Mouse (Mus musculus): ENCODE data around the gene Fkbp9. TPM values are rescaled to one million over a fixed set of nuclear protein-coding genes. Genes with fewer than 3 reads are reported as not detected.

Fkbp9 gene
- polyA plus RNA-seq, 1 experiment = 15.3 TPM

GRCm38 (mm10) chr6:56797311-56798151 lies 34.3 kb upstream of the Fkbp9 start, which contains the start of gene Kbtbd2:
Gene Kbtbd2, minus strand, starts transcription at chr6:56797813.
- no peaks in the 10 kb centered on the region; the same call in 1 of the 2 replicates for H3K4me1 ChIP-seq (ENCODE audit: control insufficient read depth, insufficient read depth, low read length)
- WGBS = 2% methylated on average over 98 of the region's 98 CpGs
- H3K4me3 ChIP-seq (replicated peaks; ENCODE audit: control insufficient read depth, low read depth, low read length) = peak within 1 kb of the TSS; percentile 94
- peak; percentile 80; the same call in 1 of the 2 replicates for TF ChIP-seq POLR2A (IDR thresholded peaks at IDR 0.05; ENCODE audit: borderline replicate concordance, control insufficient read depth, low read depth, low read length)
- no peak for TF ChIP-seq CTCF (IDR thresholded peaks at IDR 0.05; ENCODE audit: control insufficient read depth, insufficient read depth, low read length)
- peak within 1 kb of the TSS; percentile 100 for H3K27ac ChIP-seq (ENCODE audit: control insufficient read depth, insufficient read depth, low read depth, low read length, poor library complexity)

DNA sequence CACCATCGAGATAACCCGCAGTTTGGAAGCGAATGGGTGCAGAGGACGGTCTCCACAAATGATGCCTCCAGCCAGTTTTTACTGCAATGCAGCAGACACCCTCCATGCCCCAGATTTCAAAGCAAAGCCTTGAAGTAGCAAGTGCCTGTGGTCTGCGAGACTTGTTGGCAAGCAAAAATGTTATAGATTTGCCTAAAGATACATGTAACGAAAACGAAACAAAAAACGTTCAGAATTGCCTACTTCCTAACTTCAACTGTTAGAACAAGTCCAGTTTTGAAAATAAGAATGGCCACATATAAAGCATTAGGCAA lies 33.8 kb upstream of the Fkbp9 start:
- WGBS = under 1% methylated on average over 8 of the region's 8 CpGs
- Histone ChIP-seq H3K4me3 (replicated peaks; ENCODE audit: control insufficient read depth, low read depth, low read length) (peak overlapping the region; percentile 94), H3K4me1 (ENCODE audit: control insufficient read depth, insufficient read depth, low read length) (no peaks in the 10 kb centered on the region; the same call in 1 of the 2 replicates), H3K27ac (ENCODE audit: control insufficient read depth, insufficient read depth, low read depth, low read length, poor library complexity) (peak overlapping the region; percentile 100)
- no peak for TF ChIP-seq POLR2A (IDR thresholded peaks at IDR 0.05; ENCODE audit: borderline replicate concordance, control insufficient read depth, low read depth, low read length)
- no peak for TF ChIP-seq CTCF (IDR thresholded peaks at IDR 0.05; ENCODE audit: control insufficient read depth, insufficient read depth, low read length)

DNA sequence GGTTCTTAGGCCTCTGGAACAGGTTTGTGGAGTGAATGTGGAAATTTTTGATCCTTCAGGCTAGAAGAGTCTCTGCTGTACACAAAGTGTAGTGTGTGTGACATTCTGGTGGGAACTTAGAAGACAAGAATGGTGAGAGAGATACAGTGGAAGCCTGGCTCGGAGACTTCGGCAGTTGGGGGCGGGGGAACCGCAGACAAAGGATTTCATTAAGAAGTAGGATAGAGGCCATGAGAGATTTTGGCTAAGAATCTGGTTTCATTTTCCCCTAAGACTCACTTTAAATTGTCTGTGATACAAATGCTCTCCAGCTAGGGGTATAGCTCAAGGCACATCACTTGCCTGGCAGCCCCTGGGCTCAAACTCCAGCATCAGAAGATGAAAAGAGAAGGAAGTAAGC lies 26.8 kb upstream of the Fkbp9 start:
- H3K4me1 ChIP-seq (ENCODE audit: control insufficient read depth, insufficient read depth, low read length) = no peaks in the 10 kb centered on the region
- no peak overlapping the region for H3K4me3 ChIP-seq (replicated peaks; ENCODE audit: control insufficient read depth, low read depth, low read length)
- TF ChIP-seq POLR2A (IDR thresholded peaks at IDR 0.05; ENCODE audit: borderline replicate concordance, control insufficient read depth, low read depth, low read length) = no peak
- TF ChIP-seq CTCF (IDR thresholded peaks at IDR 0.05; ENCODE audit: control insufficient read depth, insufficient read depth, low read length) = no peak
- WGBS = 94% methylated on average over 4 of the region's 4 CpGs
- no peak overlapping the region for H3K27ac ChIP-seq (ENCODE audit: control insufficient read depth, insufficient read depth, low read depth, low read length, poor library complexity)

- TF ChIP-seq CTCF (IDR thresholded peaks at IDR 0.05; ENCODE audit: control insufficient read depth, insufficient read depth, low read length) = no peak
- no peak for TF ChIP-seq POLR2A (IDR thresholded peaks at IDR 0.05; ENCODE audit: borderline replicate concordance, control insufficient read depth, low read depth, low read length)
- H3K27ac ChIP-seq (ENCODE audit: control insufficient read depth, insufficient read depth, low read depth, low read length, poor library complexity) = no peak overlapping the region
- 64% methylated on average over 2 of the region's 2 CpGs for WGBS
These were observed 25.7 kb upstream of the Fkbp9 start for GRCm38 (mm10) chr6:56806195-56806594.

DNA sequence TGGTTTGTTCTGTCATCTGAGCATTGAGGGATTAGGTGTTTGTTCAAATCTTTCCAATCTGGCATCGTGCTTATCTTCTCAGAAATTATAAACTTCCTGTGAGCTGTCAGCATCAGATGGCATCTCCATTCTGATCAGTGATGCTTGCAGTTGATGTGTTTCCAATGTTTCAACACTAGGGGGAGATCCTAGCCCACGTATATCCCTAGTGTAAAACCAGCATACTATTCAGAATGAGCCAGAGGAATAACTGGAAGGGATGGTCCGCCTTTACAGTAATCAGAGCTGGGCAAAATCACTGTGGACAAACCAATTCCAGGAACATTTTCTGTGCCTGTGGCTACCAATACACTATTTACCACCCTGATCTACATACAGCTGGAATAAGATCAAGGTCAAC lies 23.2 kb upstream of the Fkbp9 start:
- Histone ChIP-seq H3K27ac (ENCODE audit: control insufficient read depth, insufficient read depth, low read depth, low read length, poor library complexity) (no peak overlapping the region), H3K4me3 (replicated peaks; ENCODE audit: control insufficient read depth, low read depth, low read length) (no peak overlapping the region), H3K4me1 (ENCODE audit: control insufficient read depth, insufficient read depth, low read length) (no peaks in the 10 kb centered on the region)
- WGBS = 6% methylated on average over 3 of the region's 3 CpGs
- peak; percentile 36; the same call in 1 of the 2 replicates for TF ChIP-seq CTCF (IDR thresholded peaks at IDR 0.05; ENCODE audit: control insufficient read depth, insufficient read depth, low read length)
- no peak for TF ChIP-seq POLR2A (IDR thresholded peaks at IDR 0.05; ENCODE audit: borderline replicate concordance, control insufficient read depth, low read depth, low read length)

More at GRCm38 (mm10) chr6:56806195-56806594, 25.7 kb upstream of the Fkbp9 start:
- Histone ChIP-seq H3K4me3 (replicated peaks; ENCODE audit: control insufficient read depth, low read depth, low read length) (no peak overlapping the region), H3K4me1 (ENCODE audit: control insufficient read depth, insufficient read depth, low read length) (no peaks in the 10 kb centered on the region)

DNA sequence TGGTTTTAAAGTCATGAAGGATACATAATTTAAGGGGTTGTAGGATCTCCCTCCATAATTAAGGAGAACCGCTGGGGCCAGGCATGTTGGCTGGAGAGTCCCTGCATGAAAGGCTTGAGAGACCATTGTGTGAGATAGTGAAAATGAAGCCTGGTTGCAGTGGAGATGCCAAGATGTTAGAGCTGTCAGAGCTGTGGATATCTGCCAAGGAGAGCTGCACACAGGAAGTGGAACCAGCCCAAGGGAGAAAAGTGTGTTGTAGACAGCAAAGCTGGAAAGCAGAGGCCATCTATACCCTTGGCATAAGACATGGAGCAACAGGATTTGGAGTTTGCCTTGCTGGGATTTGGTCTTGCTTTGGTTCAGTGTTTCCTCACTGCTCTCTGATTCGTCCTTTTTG lies 18.5 kb upstream of the Fkbp9 start:
- 80% methylated on average over 2 of the region's 2 CpGs for WGBS
- Histone ChIP-seq H3K4me1 (ENCODE audit: control insufficient read depth, insufficient read depth, low read length) (no peaks in the 10 kb centered on the region), H3K4me3 (replicated peaks; ENCODE audit: control insufficient read depth, low read depth, low read length) (no peak overlapping the region), H3K27ac (ENCODE audit: control insufficient read depth, insufficient read depth, low read depth, low read length, poor library complexity) (no peak overlapping the region)
- TF ChIP-seq CTCF (IDR thresholded peaks at IDR 0.05; ENCODE audit: control insufficient read depth, insufficient read depth, low read length) = no peak
- TF ChIP-seq POLR2A (IDR thresholded peaks at IDR 0.05; ENCODE audit: borderline replicate concordance, control insufficient read depth, low read depth, low read length) = no peak

- Histone ChIP-seq H3K4me1 (ENCODE audit: control insufficient read depth, insufficient read depth, low read length) (no peaks in the 10 kb centered on the region), H3K27ac (ENCODE audit: control insufficient read depth, insufficient read depth, low read depth, low read length, poor library complexity) (no peak overlapping the region), H3K4me3 (replicated peaks; ENCODE audit: control insufficient read depth, low read depth, low read length) (no peak overlapping the region)
- WGBS = 75% methylated on average over 5 of the region's 5 CpGs
- TF ChIP-seq POLR2A (IDR thresholded peaks at IDR 0.05; ENCODE audit: borderline replicate concordance, control insufficient read depth, low read depth, low read length) (no peak), CTCF (IDR thresholded peaks at IDR 0.05; ENCODE audit: control insufficient read depth, insufficient read depth, low read length) (no peak)
These were observed 13.3 kb upstream of the Fkbp9 start for GRCm38 (mm10) chr6:56818436-56819123.

- 78% methylated on average over 2 of the region's 2 CpGs for WGBS
- no peak for TF ChIP-seq CTCF (IDR thresholded peaks at IDR 0.05; ENCODE audit: control insufficient read depth, insufficient read depth, low read length)
- TF ChIP-seq POLR2A (IDR thresholded peaks at IDR 0.05; ENCODE audit: borderline replicate concordance, control insufficient read depth, low read depth, low read length) = no peak
- Histone ChIP-seq H3K4me1 (ENCODE audit: control insufficient read depth, insufficient read depth, low read length) (no peaks in the 10 kb centered on the region), H3K27ac (ENCODE audit: control insufficient read depth, insufficient read depth, low read depth, low read length, poor library complexity) (no peak overlapping the region), H3K4me3 (replicated peaks; ENCODE audit: control insufficient read depth, low read depth, low read length) (no peak overlapping the region)
These were observed 12.8 kb upstream of the Fkbp9 start for GRCm38 (mm10) chr6:56819124-56819487.
